Mouse (Mus musculus) forebrain, embryonic 11.5 days (tissue): ENCODE data around the gene Golga7b. TPM values are rescaled to one million over a fixed set of nuclear protein-coding genes. Genes with fewer than 3 reads are reported as not detected.

ENCODE experiments used
- ATAC-seq: fragments of 200-750 bp; cut with Nextera tagmentation; replicated peaks from 2 replicates; pipeline ENCODE4 v1.8.0; 2017; ENCODE audit warnings: moderate TSS enrichment; ENCODE audit not compliant: low FRiP score
- DNase-seq: peaks from one replicate; pipeline ENCODE4 v3.0.0-alpha.2; 2017; ENCODE audit warnings: low spot score
- H3K27ac ChIP-seq: fragments of 300-500 bp; sonication (generic); 2 replicates; pipeline ENCODE4 v1.5.1; 2014; ENCODE audit warnings: low read depth, low read length
- H3K27me3 ChIP-seq: fragments of 300-500 bp; sonication (generic); 2 replicates; pipeline ENCODE4 v1.6.1; 2014; ENCODE audit warnings: mild to moderate bottlenecking, low read length, mixed read lengths; ENCODE audit not compliant: control insufficient read depth, insufficient read depth
- H3K36me3 ChIP-seq: fragments of 300-500 bp; sonication (generic); 2 replicates; pipeline ENCODE4 v1.6.1; 2014; ENCODE audit warnings: mild to moderate bottlenecking, low read length, moderate library complexity, mixed read lengths; ENCODE audit not compliant: control insufficient read depth, insufficient read depth
- H3K4me1 ChIP-seq: fragments of 300-500 bp; sonication (generic); replicated peaks from 2 replicates; pipeline ENCODE4 v1.6.1; 2014; ENCODE audit warnings: low read length, mixed read lengths; ENCODE audit not compliant: control insufficient read depth, insufficient read depth
- H3K4me2 ChIP-seq: fragments of 300-500 bp; sonication (generic); 2 replicates; pipeline ENCODE4 v1.6.1; 2014; ENCODE audit warnings: low read depth, mild to moderate bottlenecking, low read length, moderate library complexity, mixed read lengths; ENCODE audit not compliant: severe bottlenecking
- H3K4me3 ChIP-seq: fragments of 300-500 bp; sonication (generic); 2 replicates; pipeline ENCODE4 v1.5.1; 2014; ENCODE audit warnings: low read depth, low read length
- H3K9ac ChIP-seq: fragments of 300-500 bp; sonication (generic); 2 replicates; pipeline ENCODE4 v1.6.1; 2014; ENCODE audit warnings: low read length
- H3K9me3 ChIP-seq: fragments of 300-500 bp; sonication (generic); 2 replicates; pipeline ENCODE4 v1.6.1; 2016; ENCODE audit warnings: low read length, mixed read lengths; ENCODE audit not compliant: control insufficient read depth
- WGBS: fragments of 180-500 bp; shearing (Covaris S2); extraction: QIAGEN DNeasy Blood & Tissue Kit; methylation state at CpG from one replicate; pipeline ENCODE4 v1.1.7; 2014; 5-methylcytosine and 5-hydroxymethylcytosine counted together
- polyA plus RNA-seq: library from polyadenylated mRNA; unstranded; fragments of >200 nt; fragmentation: Nextera tagmentation; extraction: Ambion mirVana; gene quantifications from 2 replicates; pipeline ENCODE4 v1.2.1, GENCODE M21; 2014

Golga7b gene
- polyA plus RNA-seq, 1 experiment from 2014 or later, result 2.4 TPM

- no peaks in the 10 kb centered on the region for H3K36me3 ChIP-seq
- ATAC-seq (no peak), DNase-seq (no peak)
- peaks cover 8% of the 10 kb centered on the region; the same call in 1 of the 2 replicates for H3K4me1 ChIP-seq
- no peak overlapping the region for H3K27ac ChIP-seq
- H3K9me3 ChIP-seq, result no peaks in the 10 kb centered on the region
- H3K4me3 ChIP-seq, result no peak overlapping the region
- no peaks in the 10 kb centered on the region for H3K27me3 ChIP-seq
- H3K9ac ChIP-seq, result no peak overlapping the region
- no peak overlapping the region for H3K4me2 ChIP-seq
- WGBS, result 84% methylated on average over 6 of the region's 6 CpGs
These were observed 45.8 kb downstream of the Golga7b start for GRCm38 (mm10) chr19:42293216-42293615.

GRCm38 (mm10) chr19:42303210-42303813 is 55.9 kb downstream of the Golga7b start:
- H3K27ac ChIP-seq, result no peak overlapping the region
- 52% methylated on average over 12 of the region's 12 CpGs for WGBS
- H3K4me1 ChIP-seq, result peaks cover 9% of the 10 kb centered on the region; the same call in 1 of the 2 replicates
- no peaks in the 10 kb centered on the region for H3K27me3 ChIP-seq
- H3K4me3 ChIP-seq, result no peak overlapping the region
- no peaks in the 10 kb centered on the region for H3K36me3 ChIP-seq
- DNase-seq, result no peak
- H3K4me2 ChIP-seq, result no peak overlapping the region
- no peaks in the 10 kb centered on the region for H3K9me3 ChIP-seq
- ATAC-seq, result no peak
- H3K9ac ChIP-seq, result no peak overlapping the region

- ATAC-seq (no peak), DNase-seq (no peak)
- Histone ChIP-seq H3K4me2 (no peak overlapping the region), H3K27ac (no peak overlapping the region), H3K36me3 (no peaks in the 10 kb centered on the region), H3K27me3 (no peaks in the 10 kb centered on the region), H3K9ac (no peak overlapping the region), H3K4me1 (peaks cover 9% of the 10 kb centered on the region; the same call in 1 of the 2 replicates), H3K9me3 (no peaks in the 10 kb centered on the region), H3K4me3 (no peak overlapping the region)
- WGBS, result 96% methylated on average over 13 of the region's 13 CpGs
These were observed 57.1 kb downstream of the Golga7b start for GRCm38 (mm10) chr19:42304506-42304905.

GRCm38 (mm10) chr19:42305746-42306145 is 58.4 kb downstream of the Golga7b start:
- Histone ChIP-seq H3K27me3 (no peaks in the 10 kb centered on the region), H3K9me3 (no peaks in the 10 kb centered on the region), H3K4me3 (no peak overlapping the region), H3K4me2 (no peak overlapping the region), H3K36me3 (no peaks in the 10 kb centered on the region), H3K27ac (no peak overlapping the region), H3K4me1 (peaks cover 9% of the 10 kb centered on the region; the same call in 1 of the 2 replicates), H3K9ac (no peak overlapping the region)
- no peak for DNase-seq
- 81% methylated on average over 8 of the region's 8 CpGs for WGBS
- no peak for ATAC-seq

DNA sequence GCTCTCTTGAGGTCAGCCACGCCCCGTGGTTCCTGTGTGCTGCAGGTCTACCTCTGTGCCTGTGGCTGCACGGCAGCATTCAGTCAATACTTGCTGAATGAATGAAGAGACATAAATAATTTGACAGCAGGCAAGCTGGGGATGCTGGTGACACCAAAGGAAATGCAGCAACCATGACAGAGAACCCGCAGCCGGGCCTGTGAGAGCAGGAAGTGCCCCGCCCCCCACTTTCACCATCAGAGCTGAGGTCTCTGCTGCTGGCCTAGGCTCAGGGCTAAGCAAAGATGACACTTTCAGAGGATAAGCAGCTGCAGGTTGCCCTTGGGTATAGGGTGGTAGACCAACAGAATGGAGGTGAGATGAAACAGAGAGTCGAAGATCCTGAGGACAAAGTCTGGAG is 58.8 kb downstream of the Golga7b start:
- Histone ChIP-seq H3K4me3 (no peak overlapping the region), H3K36me3 (no peaks in the 10 kb centered on the region), H3K4me2 (no peak overlapping the region), H3K9me3 (no peaks in the 10 kb centered on the region), H3K4me1 (peaks cover 9% of the 10 kb centered on the region; the same call in 1 of the 2 replicates), H3K9ac (no peak overlapping the region), H3K27ac (no peak overlapping the region), H3K27me3 (no peaks in the 10 kb centered on the region)
- DNase-seq (no peak), ATAC-seq (no peak)
- WGBS, result 77% methylated on average over 7 of the region's 7 CpGs

- DNase-seq, result no peak
- no peak for ATAC-seq
- Histone ChIP-seq H3K27me3 (no peaks in the 10 kb centered on the region), H3K9ac (no peak overlapping the region), H3K4me1 (peaks cover 11% of the 10 kb centered on the region; the same call in 1 of the 2 replicates), H3K9me3 (no peaks in the 10 kb centered on the region), H3K36me3 (no peaks in the 10 kb centered on the region), H3K4me3 (no peak overlapping the region), H3K27ac (no peak overlapping the region), H3K4me2 (no peak overlapping the region)
- 18% methylated on average over 8 of the region's 8 CpGs for WGBS
These were observed 59.6 kb downstream of the Golga7b start for GRCm38 (mm10) chr19:42307019-42307418.

DNA sequence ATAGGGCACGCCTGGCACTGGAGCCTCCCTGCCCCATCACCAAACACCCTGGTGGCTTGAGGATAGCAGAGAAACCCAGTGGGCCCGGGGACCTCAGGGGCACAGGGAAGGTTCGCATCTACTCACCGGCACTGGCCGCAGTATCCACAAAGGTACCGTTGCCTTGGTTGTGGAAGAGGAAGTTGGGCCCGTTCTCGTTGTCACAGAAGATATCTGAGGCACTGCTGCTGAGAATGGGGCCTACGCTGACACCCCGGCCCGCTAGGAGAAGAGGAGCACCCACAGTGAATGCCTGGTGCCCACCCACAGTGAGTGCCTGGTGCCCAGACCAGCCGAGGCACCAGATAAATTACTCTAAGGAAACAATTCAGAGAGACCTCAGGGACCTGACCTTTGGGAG is 61.6 kb downstream of the Golga7b start:
- no peak overlapping the region for H3K27ac ChIP-seq
- H3K4me1 ChIP-seq, result peaks cover 10% of the 10 kb centered on the region
- no peak for ATAC-seq
- no peaks in the 10 kb centered on the region for H3K9me3 ChIP-seq
- H3K4me3 ChIP-seq, result no peak overlapping the region
- no peak overlapping the region for H3K4me2 ChIP-seq
- no peak overlapping the region for H3K9ac ChIP-seq
- no peaks in the 10 kb centered on the region for H3K36me3 ChIP-seq
- no peak for DNase-seq
- no peaks in the 10 kb centered on the region for H3K27me3 ChIP-seq
- WGBS, result 84% methylated on average over 12 of the region's 12 CpGs

DNA sequence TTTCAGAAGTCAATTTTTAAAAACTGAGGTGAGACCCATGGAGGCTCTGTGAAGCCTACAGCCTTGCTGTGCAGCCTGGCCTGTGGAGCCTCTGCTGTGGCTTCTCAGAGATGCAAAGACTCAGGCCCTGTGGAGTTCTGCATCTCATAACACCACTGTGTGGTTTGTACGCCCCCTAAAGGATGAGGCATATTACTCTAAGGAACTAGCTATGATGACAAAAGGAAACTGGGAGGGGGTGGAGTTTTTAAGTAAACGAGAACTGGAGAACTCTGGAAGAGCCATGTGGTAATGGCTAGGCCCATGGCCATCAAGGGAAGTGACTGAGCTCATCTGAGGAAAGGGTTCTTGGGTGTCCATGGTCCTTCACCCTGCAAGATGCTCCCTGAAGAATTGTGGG is 64.0 kb downstream of the Golga7b start:
- DNase-seq (no peak), ATAC-seq (no peak)
- WGBS, result 63% methylated on average over 2 of the region's 2 CpGs
- peaks cover 8% of the 10 kb centered on the region for H3K4me1 ChIP-seq
- H3K9me3 ChIP-seq, result no peaks in the 10 kb centered on the region
- H3K36me3 ChIP-seq, result no peaks in the 10 kb centered on the region
- no peak overlapping the region for H3K4me2 ChIP-seq
- H3K4me3 ChIP-seq, result no peak overlapping the region
- no peak overlapping the region for H3K27ac ChIP-seq
- no peaks in the 10 kb centered on the region for H3K27me3 ChIP-seq
- no peak overlapping the region for H3K9ac ChIP-seq

DNA sequence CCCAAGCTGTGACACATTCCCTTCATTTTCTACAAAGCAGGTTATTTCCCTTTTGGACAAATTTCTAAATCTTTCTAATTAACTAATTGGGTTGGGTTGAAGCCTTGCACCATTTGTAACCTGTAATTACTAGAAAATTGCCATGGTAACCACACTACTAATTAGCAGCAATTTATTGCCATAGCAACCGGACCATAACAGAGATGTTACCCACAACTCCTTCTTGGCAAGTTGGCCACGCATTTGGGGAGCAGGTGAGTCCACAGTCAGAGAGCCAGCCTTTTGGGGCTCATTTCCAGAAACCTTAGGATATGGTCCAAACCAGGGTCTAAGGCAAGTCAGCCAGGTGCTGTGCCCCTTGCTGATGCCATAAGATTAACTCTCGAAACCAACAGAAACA is 64.8 kb downstream of the Golga7b start:
- H3K27me3 ChIP-seq, result no peaks in the 10 kb centered on the region
- 67% methylated on average over 3 of the region's 3 CpGs for WGBS
- no peaks in the 10 kb centered on the region for H3K9me3 ChIP-seq
- DNase-seq, result no peak
- no peak overlapping the region for H3K4me3 ChIP-seq
- H3K4me2 ChIP-seq, result no peak overlapping the region
- ATAC-seq, result no peak
- peaks cover 5% of the 10 kb centered on the region for H3K4me1 ChIP-seq
- H3K9ac ChIP-seq, result no peak overlapping the region
- no peak overlapping the region for H3K27ac ChIP-seq
- no peaks in the 10 kb centered on the region for H3K36me3 ChIP-seq
